Mouse (Mus musculus) T-cell, adult 2 months (primary cell): Measurements from ENCODE around the gene Ankrd13b.
"Not testable (repeated sequence)": the region's sequence is repeated elsewhere in the genome, so short reads cannot be mapped to it uniquely, and the experiment has no call there.

Source experiments
- DNase-seq: peaks from one replicate; pipeline ENCODE4 v3.0.0; 2022; ENCODE audit warnings: low spot score

Ankrd13b gene

GRCm38 (mm10) chr11:77489591-77490235 lies at the start of gene Ankrd13b:
Gene Ankrd13b (minus strand): TSS chr11:77489678.
- peak; percentile 31 for DNase-seq

- no peak for DNase-seq
Measured at GRCm38 (mm10) chr11:77532202-77532846, 42.8 kb upstream of the Ankrd13b start.

GRCm38 (mm10) chr11:77530862-77531261 lies 41.4 kb upstream of the Ankrd13b start:
- no peak for DNase-seq

GRCm38 (mm10) chr11:77529644-77530043 lies 40.2 kb upstream of the Ankrd13b start:
- no peak for DNase-seq

GRCm38 (mm10) chr11:77528420-77528819 lies 38.9 kb upstream of the Ankrd13b start:
- not testable (repeated sequence) for DNase-seq

GRCm38 (mm10) chr11:77525804-77526486 lies 36.5 kb upstream of the Ankrd13b start:
- DNase-seq = no peak

GRCm38 (mm10) chr11:77520601-77521529 lies 31.4 kb upstream of the Ankrd13b start:
- no peak for DNase-seq

- peak; percentile 90 for DNase-seq
Measured at GRCm38 (mm10) chr11:77519043-77519442, 29.6 kb upstream of the Ankrd13b start, which contains the start of gene Gm10392. Gene Gm10392 (minus strand): TSS chr11:77519198.

- DNase-seq = peak; percentile 50
Measured at GRCm38 (mm10) chr11:77518051-77518798, 28.7 kb upstream of the Ankrd13b start.

- DNase-seq = no peak
Measured at GRCm38 (mm10) chr11:77516553-77517425, 27.3 kb upstream of the Ankrd13b start.

GRCm38 (mm10) chr11:77515637-77516552 lies 26.4 kb upstream of the Ankrd13b start, which contains the start of gene Trp53i13:
Gene Trp53i13 (minus strand): TSS chr11:77515980.
- DNase-seq = peak; percentile 31

GRCm38 (mm10) chr11:77514832-77515636 lies 25.6 kb upstream of the Ankrd13b start, which contains the start of gene Abhd15:
Gene Abhd15 (plus strand): TSS chr11:77515121.
- peak; percentile 48 for DNase-seq

- no peak for DNase-seq
Measured at GRCm38 (mm10) chr11:77514281-77514831, 24.9 kb upstream of the Ankrd13b start.

GRCm38 (mm10) chr11:77513811-77514170 lies 24.3 kb upstream of the Ankrd13b start:
- no peak for DNase-seq

GRCm38 (mm10) chr11:77512891-77513810 lies 23.7 kb upstream of the Ankrd13b start:
- peak; percentile 89 for DNase-seq

- no peak for DNase-seq
Measured at GRCm38 (mm10) chr11:77511336-77511735, 21.9 kb upstream of the Ankrd13b start.
